Mouse (Mus musculus) C2C12 (cell line): ENCODE measurements around the gene Xndc1.

Experiments used
- CTCF ChIP-seq: IDR thresholded peaks from one replicate; pipeline ENCODE4 v1.5.1; 2011; ENCODE audit not compliant: control insufficient read depth, insufficient read depth, insufficient read length
- FOSL1 ChIP-seq: IDR thresholded peaks from one replicate; pipeline ENCODE4 v1.8.0; 2011; ENCODE audit warnings: mild to moderate bottlenecking, low read length; ENCODE audit not compliant: poor library complexity, insufficient read depth, severe bottlenecking

DNA sequence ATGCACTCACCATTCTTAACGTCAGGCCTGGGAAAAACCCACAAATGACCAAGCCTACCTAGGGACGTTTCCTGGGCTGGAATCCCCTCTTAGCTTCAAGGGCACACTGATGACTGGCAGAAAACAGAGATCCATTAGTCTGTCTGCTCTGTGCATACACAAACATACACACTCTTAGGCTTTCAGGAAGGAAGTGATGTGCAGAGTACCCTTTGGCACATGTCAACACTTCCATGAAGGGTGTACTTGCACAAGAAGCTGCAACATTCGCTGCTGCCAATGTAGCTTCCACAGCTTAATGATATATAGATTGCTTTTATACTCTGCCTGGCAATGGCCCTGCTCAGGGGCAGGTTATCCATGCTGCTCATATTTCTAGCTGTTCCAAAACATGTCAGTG is 45.9 kb upstream of the Xndc1 start:
- TF ChIP-seq CTCF (no peak), FOSL1 (no peak)
